Mouse (Mus musculus): Measurements from ENCODE around the gene Sav1.
A peak's percentile ranks its signal among the peaks of the same experiment; 100 is the strongest.

Sav1 gene

DNA sequence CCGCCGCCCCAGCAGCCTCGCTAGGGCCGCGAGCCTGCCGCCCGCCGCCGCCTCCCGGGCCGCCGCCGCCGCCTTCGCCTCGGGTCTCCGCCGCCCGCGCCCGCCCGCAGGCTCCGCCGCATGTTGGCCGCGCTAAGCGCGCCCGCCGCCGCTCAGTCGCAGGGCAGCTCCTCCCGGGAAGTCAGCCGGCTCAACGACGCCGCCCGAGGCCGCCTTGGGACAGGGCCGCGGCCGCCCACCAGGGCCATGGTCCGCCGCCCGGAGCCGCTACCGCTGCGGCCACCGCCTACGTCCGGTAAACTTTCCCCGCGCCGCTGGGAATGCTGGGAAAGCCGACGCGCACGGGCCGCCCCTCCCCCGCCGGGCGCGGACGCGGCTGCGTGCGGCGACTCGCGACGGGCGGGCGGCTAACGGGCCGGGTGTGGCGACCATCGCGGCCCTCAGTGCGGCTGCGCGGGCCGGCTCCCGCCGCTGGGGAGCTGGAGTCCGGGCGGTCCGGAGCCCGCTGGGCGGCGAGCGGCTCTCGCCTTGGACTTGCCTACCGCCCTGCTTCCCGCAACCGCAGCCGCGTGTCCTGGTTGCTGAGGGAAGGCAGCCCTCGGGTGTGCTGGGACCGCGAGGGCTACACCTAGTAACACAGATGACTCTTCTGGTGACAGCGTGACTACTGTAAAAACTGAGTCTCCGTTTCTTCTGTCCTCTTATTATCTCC lies at the start of gene Sav1:
Gene Sav1 (minus strand): TSS at position 217 of the 712 bp plus-strand sequence.
- DNase-seq (ENCODE audit: low spot score): peak; percentile 81

DNA sequence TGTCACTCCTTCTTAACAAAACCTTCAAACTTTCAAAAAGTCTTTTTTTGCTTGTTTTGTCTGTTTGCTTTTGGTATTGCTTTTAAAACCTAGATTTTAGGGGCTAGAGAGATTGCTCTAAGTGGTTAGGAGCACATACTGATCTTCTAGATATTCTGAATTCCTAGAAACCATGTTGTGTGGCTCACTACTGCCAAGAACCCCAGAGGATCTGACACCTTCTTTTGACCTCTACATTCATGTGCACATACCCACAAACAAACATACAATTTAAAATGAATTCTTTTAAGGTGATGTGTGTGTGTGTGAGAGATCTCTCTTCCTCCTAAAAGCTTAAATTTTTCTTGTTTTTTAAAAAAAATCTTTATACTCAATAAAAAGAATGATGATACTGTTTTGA lies 39.4 kb upstream of the Sav1 start:
- no peak for DNase-seq (ENCODE audit: low spot score)

DNA sequence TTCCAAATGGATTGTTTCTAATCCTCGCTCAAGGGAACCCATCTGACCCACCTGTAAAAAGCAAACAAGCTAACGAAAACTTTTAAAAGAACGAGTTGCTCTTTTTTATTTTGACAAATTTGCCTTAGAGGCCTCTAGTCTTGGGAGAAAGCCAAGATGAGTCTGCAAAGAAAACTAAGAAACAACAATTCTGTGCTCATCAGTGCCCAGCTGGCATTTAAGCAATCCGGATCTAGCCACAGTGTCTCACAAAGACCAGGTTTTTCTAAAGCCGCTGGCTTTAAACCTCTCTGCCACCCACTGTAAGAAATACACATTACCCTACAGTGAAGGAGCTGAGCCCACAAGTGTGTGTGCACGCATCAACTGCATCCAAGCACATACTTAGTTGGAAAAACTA lies 38.6 kb upstream of the Sav1 start:
- peak; percentile 22 for DNase-seq (ENCODE audit: low spot score)

DNA sequence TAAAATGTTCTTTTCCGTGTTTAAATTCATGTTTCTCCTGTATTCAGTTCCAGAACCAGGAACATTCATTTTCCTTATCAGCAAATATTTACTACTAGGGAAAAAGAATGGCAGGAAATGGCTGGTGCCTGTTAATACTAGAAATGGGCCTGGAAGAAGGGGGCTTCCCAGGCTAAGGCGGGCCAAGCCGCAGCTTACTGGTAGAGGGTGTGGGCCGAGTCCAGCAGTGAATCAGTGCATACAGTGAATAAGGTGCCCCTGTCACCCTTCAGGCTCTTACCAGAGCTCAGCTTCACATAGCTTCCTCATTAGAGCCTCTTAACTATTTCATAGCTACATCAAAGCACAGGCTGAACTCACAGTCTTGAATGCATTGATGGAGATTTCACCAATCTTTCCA lies 36.8 kb upstream of the Sav1 start:
- no peak for DNase-seq (ENCODE audit: low spot score)

DNA sequence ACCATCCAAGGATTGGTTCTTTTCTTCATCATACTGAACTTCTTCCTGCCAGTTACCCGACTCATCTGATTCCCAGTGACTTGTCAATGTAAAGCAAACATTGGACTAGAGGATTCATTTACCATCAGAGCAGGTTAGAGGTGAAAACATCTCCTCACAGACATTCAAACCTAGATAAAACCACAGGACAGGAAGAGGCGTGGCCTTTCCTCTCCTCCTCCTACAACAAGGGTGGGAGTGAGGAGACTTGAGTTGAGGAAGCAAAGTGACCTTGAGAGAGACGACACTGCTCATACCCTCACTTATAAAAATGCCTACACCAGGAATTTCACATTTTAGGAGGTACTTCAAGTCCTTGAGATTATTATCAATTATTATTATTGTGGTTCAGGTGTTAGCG lies 31.4 kb upstream of the Sav1 start:
- DNase-seq (ENCODE audit: low spot score): no peak

DNA sequence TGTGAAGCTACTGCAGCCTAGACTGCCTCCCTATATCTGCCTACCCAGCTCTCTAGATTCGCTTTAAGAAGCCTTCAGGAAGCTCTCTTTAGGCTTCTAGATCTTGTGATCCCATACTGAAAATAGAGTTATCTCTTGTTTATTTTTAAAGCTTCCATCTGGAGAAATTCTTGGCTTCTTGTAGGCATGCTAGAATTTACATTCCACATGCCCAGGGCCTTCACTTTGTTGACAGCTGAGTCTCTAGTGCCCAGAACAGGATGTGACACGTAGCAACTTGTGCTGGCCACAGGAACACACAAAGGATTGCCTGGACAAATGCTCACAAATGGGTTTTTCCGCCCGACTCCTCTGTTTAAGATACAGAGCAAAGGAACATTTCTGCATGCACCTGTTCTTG lies 29.1 kb upstream of the Sav1 start:
- no peak for DNase-seq (ENCODE audit: low spot score)

DNA sequence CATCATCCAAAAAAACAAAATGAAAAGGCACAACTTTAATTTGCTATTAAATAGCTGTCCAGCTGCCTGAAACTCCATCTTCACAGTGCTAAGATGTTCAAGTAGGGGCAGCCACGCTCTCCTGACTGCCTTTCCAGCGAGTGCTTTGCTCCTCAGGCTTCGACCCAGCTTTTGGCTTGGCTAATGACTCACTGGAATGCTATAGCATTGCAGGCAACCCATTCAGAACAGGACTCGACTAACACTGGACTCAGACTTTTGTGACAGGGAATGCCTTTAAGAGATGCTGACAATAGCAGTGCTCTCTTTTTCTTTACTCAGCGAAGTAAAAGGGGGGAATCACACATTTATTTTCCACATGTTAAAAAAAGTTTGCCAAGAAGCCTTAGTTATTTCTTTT lies 24.9 kb upstream of the Sav1 start:
- DNase-seq (ENCODE audit: low spot score): peak; percentile 13

DNA sequence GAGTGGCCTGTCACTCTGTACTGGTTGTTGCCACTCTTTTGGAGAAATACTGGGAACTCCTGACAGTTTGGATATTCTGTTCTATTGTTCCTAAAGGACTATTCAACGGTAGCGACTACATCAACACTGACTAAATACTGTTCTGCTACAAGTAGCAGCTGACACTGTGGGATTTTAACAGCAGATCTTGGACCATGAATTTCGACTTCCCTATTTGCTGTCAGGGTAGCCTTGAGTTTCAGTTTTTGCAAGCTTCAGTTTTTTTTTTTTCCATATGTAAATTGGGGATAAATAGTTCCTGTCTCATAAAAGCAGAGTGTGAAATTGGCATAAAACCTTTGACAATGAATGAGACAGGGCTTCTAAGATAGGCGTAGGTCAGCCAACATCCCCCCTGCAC lies 23.6 kb upstream of the Sav1 start:
- no peak for DNase-seq (ENCODE audit: low spot score)

DNA sequence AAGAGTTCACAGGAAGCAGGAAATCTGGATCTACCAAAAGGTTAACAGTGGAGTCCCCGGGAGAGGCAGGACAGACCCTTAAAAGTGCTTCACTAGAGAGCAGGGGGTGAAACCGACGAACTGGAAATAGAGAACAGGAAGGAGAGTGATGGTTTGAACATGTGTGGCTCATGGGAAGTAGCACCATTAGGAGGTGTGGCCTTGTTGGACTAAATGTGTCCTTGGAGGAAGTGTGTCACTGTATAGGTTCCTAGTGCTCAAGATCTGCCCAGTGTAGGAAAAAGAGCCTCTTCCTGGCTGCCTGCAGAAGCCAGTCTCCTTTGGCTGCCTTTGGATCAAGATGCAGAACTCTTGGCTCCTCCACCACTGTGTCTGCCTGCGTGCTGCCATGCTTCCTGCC lies 18.3 kb upstream of the Sav1 start:
- no peak for DNase-seq (ENCODE audit: low spot score)

DNA sequence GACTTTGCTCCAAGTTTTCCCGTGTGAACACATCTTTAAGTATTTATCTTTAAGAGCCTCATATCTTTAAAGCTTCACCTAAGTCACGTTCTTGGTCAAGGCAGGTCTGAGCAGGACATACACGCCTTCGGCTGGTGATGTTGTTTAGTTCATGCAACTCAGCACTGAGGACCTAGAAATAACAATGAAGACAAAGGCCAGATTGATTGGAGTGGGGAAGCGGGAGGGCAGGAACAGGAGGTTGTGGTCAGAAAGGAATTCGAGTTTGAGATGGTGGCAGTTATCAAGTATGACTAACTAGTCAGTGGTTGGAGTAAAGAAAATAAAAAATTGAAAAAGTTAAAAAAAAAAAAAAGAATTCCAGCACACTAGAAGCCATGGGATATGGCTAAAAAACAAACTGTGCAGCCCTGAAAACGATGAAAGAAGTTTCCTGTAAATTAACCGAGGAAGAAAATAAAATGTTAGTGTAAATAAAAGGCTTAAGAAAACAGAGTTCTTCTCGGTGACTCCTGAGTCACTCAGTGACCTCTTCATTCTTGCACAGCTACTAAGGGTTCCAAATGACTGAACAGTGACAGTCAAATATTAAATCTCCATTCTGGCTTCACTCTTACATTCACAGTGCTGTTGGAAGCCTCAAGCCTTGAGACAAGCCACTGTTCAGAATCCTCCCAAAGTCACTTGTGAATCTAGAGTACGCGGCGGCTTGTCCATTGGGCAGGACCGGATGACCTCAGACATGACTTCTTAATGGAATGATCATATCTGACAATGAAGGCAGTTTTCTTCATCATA lies 11.6 kb upstream of the Sav1 start:
- DNase-seq (ENCODE audit: low spot score): peak; percentile 18

DNA sequence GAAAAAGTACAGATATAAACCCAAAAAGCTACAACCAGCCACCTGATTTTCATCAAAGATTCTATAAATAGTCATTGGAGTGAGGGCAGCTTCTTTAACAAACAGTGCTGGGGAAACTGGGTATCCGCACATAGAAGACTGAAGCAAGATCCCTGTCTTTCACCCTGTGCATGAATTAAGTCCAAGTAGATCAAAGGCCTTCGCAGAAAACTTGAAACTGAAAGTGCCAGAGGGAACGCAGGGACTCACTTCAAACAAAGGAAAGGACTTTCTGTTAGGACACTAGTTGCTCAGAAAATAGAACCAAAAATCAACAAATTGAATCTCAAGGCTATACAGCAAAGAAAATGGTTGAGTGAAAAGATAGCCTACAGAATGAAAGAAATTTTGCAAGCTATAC lies 8.6 kb upstream of the Sav1 start:
- DNase-seq (ENCODE audit: low spot score): peak; percentile 73

DNA sequence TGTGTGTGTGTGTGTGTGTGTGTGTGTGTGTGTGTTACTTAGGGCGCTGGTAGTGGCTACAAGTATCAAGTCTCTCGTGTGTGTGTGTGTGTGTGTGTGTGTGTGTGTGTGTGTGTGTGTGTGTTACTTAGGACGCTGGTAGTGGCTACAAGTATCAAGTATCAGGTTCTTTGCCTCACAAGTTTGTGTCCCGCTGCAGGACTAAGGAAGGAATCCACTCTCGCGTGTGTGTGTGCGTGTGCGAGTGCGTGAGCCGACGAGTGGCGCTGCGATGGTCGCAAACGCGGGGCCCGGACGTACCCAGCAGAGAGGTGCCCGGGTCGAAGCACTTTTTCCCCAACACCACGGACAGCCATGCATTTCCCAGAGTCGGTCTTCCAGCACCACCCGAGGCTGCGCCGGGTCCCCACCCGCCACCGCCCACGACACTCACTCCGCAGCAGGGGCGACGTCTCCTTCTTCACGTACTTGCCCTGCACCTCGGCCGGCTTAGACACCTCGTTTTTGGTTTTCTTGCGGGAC lies 500 bp downstream of the Sav1 start:
- peak; percentile 60 for DNase-seq (ENCODE audit: low spot score)

DNA sequence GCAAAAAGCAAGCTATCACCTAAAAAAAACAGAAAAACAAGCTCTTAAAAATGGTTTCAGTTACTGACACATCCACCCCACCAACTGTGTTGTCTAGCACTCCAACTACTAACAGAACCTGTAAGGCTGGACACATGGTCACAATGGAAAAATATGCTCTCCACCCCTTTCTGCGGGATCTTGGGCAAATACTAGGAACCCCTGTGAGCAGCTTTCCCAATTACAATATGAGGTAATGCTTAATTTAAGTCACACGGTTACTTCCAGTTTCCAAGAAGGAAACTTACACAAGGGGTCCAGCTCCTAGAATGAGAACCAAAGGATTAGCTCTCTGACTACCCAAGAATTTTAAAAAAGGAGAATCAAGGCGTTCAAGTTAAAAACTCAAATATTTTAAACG lies 1.3 kb downstream of the Sav1 start:
- peak; percentile 47 for DNase-seq (ENCODE audit: low spot score)

DNA sequence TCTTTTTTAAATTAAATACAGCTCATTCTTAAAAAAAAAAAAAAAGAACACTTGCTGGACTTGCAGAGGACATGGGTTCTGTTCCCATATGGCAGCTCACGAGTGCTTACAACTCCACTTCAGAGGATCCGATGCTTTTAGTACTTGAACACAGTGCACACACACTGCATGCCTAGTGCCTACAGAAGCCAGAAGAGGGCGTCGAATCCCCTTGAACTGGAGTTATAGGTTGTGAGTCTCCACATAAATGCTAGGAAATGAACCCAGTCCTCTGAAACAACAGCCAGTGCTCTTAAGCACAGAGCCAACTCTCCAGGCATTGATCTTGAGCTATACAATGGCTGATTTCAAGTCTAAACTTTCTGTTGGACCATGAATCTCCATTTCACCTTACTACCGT lies 3.9 kb downstream of the Sav1 start:
- peak; percentile 22 for DNase-seq (ENCODE audit: low spot score)

DNA sequence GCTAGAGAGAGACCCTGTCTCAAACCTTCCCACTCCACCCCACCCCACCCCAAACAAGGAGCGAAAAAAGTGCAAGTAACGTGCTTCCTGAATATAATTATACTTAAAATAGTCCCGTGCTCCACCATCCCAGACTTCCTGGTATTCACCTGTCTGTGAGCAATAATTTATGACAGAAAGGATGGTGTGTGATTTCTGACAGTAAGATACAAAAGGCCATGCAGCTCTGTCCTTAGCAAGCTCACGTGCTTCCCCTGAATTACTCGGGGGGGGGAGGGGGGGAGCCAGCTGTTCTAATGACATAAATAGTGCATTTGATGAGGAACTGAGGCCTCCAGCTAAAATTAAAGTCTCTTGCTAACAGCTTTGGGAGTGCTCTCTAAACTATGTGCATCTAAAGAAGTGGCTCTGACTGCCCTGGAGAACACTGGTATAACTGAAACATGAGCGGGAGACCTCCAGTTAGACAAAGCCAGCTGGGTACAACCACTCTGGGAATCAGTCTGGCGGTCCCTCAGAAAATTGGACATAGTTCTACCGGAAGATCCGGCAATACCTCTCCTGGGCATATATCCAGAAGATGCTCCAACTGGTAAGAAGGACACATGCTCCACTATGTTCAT lies 9.3 kb downstream of the Sav1 start:
- no peak for DNase-seq (ENCODE audit: low spot score)

DNA sequence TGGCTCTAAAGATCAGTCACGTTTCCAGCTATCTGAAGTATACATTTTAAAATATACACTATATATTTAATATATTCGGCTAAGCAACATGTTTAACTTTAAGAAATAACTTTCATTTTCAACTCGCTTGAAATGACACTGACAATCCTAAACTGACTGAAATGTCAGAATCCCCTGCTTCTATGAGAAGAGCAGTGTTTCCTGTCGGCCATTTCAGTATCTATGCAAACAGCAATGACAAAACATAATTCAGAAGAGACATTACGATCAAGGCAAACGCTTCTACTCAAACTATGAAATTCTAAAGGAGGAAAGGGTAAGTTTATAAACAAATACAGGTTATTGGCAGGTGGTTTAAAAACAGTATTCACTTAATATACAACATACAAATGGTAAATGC lies 10.1 kb downstream of the Sav1 start:
- no peak for DNase-seq (ENCODE audit: low spot score)

DNA sequence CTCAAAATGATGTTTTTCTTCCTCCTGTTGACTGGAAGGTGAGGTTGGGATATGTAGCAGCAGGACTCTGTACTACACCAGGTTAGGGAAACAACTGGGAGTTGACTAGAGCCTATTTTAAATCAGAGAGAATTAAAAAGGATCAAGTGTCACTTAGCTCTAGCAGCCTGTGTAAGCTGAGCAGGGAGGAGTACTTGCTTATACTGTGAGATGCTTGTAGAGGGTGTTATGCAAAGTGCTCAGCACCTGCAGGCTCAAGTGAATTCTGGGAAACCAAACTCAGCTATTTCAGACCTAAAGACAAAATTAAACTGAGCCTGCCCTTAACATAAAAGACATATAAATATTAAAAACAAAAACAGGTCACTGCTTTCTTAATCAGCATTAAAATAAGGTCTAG lies 13.1 kb downstream of the Sav1 start:
- DNase-seq (ENCODE audit: low spot score): no peak

DNA sequence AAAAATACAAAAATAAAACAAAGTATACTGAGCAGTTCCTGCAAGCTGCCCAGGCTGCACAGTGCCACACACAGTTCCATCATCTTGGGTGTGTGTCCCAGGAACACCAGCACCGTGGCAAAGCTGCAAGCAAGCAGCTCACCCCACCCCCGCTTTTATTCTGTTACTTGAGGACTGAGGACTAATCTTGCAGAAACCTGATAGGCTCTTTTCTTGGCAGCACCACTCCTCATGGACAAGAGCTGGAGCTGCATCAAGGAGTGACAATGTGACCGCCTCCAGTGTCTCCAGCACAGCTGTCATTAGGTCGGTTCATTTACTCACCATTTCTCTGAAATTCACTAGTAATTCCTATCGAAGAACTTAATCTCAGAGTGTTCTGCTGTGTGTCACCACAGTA lies 18.6 kb downstream of the Sav1 start:
- DNase-seq (ENCODE audit: low spot score): peak; percentile 67

DNA sequence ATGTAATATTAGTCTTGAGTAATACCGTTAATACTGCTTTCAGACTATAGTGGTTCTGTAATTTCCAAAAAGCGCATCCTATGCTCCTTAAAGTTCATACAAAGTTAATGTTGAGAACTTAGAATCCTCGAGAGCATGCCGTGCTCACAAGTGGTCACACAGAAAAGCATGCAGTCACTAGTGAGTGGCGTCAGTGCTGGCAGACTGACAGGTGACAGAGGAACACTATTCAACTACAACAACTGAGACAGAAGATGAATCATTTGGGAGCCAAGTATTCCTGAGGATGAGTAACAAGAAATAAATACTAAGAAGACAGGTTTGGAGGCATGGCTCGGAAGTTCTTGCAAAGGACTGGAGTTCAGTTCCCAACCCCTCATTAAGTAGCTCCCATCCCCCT lies 19.7 kb downstream of the Sav1 start:
- no peak for DNase-seq (ENCODE audit: low spot score)

DNA sequence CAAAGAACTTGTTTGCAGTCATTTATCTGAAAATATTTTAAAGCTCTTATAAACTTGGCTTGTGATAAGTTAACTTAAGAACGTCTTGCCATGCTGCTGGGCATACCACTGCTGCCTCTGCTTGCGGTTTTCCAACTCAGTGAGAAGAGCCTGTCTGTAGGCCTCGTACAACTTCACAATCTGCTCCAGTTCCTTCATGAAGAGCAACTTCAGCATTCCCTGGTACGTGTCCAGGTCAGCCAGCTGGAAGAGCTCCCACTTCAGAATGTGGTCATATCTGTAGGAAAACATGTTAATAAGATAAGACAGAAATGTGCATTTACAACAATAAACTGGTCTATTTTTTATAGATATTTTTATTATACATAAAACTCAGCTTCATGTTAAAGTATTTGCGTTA lies 20.7 kb downstream of the Sav1 start:
- peak; percentile 32 for DNase-seq (ENCODE audit: low spot score)

DNA sequence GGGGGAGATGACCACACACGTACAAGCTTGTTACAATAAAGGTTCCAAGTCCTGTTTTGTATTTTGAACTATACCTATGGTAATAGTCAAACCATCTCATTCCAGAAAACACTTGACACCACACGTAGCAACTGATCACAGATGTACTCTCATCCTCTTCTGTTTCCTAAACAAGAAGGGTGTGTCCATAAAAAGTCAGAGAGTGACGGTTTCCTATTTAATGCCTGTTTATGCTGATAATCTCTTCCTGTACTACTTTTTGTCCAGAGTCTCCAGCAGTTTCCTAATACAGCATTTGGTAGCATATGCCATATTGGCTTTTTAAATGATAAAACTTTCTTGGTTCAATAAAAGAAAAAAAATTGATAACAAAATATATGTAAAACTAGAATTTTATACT lies 21.2 kb downstream of the Sav1 start:
- DNase-seq (ENCODE audit: low spot score): no peak

DNA sequence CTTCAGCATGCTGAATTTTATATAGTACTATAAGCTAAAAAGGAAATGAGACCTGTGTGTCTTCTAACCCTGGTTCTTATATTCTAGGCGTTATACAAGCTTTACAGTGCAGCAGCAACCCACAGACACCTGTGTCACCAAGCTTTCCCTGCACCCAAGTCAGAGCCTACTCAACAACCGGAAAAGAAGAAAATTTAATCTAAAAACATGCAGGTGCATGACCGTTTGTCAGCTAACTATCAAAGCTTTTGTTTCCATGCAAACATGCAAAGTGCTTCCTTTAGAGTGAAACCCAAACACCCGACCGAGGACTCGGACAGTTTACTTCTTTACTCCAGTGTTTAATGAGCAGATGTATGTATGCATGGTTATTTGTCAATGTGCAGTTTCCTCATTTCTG lies 23.7 kb downstream of the Sav1 start:
- no peak for DNase-seq (ENCODE audit: low spot score)

DNA sequence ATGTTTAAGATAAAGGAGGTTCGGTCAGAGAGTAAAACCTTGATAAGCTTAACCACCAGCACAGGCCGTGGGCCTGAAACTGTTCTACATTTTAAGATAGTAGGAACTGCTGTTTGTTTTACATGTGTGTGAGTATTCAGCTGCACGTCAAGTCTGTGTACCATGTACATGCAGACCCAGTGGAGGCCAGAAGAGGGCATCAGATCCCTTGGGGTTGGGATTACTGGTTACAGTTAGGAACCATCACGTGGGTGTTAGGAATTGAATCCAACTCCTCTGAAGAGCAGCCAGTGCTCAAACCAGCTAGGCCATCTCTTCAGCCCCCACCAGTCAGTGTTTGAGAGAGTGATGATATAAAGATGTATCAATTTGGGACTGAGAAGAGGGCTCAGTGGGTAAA lies 24.3 kb downstream of the Sav1 start:
- peak; percentile 61 for DNase-seq (ENCODE audit: low spot score)
